Mouse (Mus musculus) embryonic facial prominence, embryonic 11.5 days (tissue): ENCODE measurements around the gene Gls. TPM values are rescaled to one million over a fixed set of nuclear protein-coding genes. Genes with fewer than 3 reads are reported as not detected.

Experiments used
- ATAC-seq: fragments of 200-750 bp; cut with Nextera tagmentation; replicated peaks from 2 replicates; pipeline ENCODE4 v1.8.0; 2017; ENCODE audit warnings: low read depth; ENCODE audit not compliant: insufficient number of reproducible peaks, low FRiP score, low TSS enrichment
- DNase-seq: peaks from one replicate; pipeline ENCODE4 v3.0.0-alpha.2; 2015; ENCODE audit warnings: low spot score
- H3K27ac ChIP-seq: fragments of 300-500 bp; sonication (generic); replicated peaks from 2 replicates; pipeline ENCODE4 v1.5.1; 2014; ENCODE audit warnings: mild to moderate bottlenecking, low read depth, low read length, control low read depth
- H3K27me3 ChIP-seq: fragments of 300-500 bp; sonication (generic); 2 replicates; pipeline ENCODE4 v1.6.1; 2014; ENCODE audit warnings: mild to moderate bottlenecking, low read length, moderate library complexity, mixed read lengths; ENCODE audit not compliant: control insufficient read depth, insufficient read depth
- H3K36me3 ChIP-seq: fragments of 300-500 bp; sonication (generic); replicated peaks from 2 replicates; pipeline ENCODE4 v1.6.1; 2014; ENCODE audit warnings: low read depth, mild to moderate bottlenecking, low read length, moderate library complexity, mixed read lengths; ENCODE audit not compliant: control insufficient read depth, insufficient read depth
- H3K4me1 ChIP-seq: fragments of 300-500 bp; sonication (generic); 2 replicates; pipeline ENCODE4 v1.6.1; 2014; ENCODE audit warnings: low read length, mixed read lengths; ENCODE audit not compliant: control insufficient read depth, insufficient read depth
- H3K4me2 ChIP-seq: fragments of 300-500 bp; sonication (generic); 2 replicates; pipeline ENCODE4 v1.6.1; 2014; ENCODE audit warnings: low read depth, mild to moderate bottlenecking, control low read depth, low read length, moderate library complexity
- H3K4me3 ChIP-seq: fragments of 300-500 bp; sonication (generic); 2 replicates; pipeline ENCODE4 v1.5.1; 2014; ENCODE audit warnings: low read depth, low read length, control low read depth
- H3K9ac ChIP-seq: fragments of 300-500 bp; sonication (generic); replicated peaks from 2 replicates; pipeline ENCODE4 v1.6.1; 2014; ENCODE audit warnings: mild to moderate bottlenecking, control low read depth, low read length
- H3K9me3 ChIP-seq: fragments of 300-500 bp; sonication (generic); replicated peaks from 2 replicates; pipeline ENCODE4 v1.6.1; 2016; ENCODE audit warnings: mild to moderate bottlenecking, low read length, inconsistent platforms, mixed read lengths; ENCODE audit not compliant: control insufficient read depth
- WGBS: fragments of 180-500 bp; shearing (Covaris S2); extraction: QIAGEN DNeasy Blood & Tissue Kit; methylation state at CpG from one replicate; pipeline ENCODE4 v1.1.7; 2014; 5-methylcytosine and 5-hydroxymethylcytosine counted together
- polyA plus RNA-seq: library from polyadenylated mRNA; unstranded; fragments of >200 nt; fragmentation: Nextera tagmentation; extraction: Ambion mirVana; gene quantifications from 2 replicates; pipeline ENCODE4 v1.2.1, GENCODE M21; 2014

The Gls gene
- polyA plus RNA-seq, 1 experiment from 2014 or later: 25.9 TPM

GRCm38 (mm10) chr1:52124818-52125217 lies 108.2 kb downstream of the Gls start:
- WGBS: 65% methylated on average over 3 of the region's 3 CpGs
- no peak overlapping the region for H3K4me3 ChIP-seq
- no peak for DNase-seq
- no peak overlapping the region for H3K9ac ChIP-seq
- no peaks in the 10 kb centered on the region for H3K4me1 ChIP-seq
- H3K36me3 ChIP-seq: no peaks in the 10 kb centered on the region; the same call in 1 of the 2 replicates
- H3K4me2 ChIP-seq: no peak overlapping the region
- H3K27me3 ChIP-seq: no peaks in the 10 kb centered on the region
- no peak overlapping the region for H3K27ac ChIP-seq
- H3K9me3 ChIP-seq: no peaks in the 10 kb centered on the region
- ATAC-seq: no peak

DNA sequence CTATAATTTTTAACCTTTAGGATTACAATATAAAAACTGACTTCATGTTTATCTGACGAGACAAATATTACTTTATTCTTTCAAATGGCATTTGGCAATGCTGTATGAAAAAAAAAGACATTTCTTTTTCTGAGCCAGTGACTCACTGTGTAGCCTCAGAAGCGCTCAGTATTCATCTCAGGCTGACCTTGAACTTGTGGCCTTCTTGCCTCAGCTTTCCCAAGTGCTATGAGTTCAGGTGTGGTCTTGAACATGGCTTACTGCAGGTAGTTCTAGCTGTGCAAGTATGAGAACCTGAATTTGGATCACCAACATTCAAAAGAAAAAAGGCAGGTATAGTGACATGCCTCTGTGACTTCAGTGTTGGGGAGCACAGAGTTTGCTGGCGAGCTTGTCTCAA lies 112.0 kb downstream of the Gls start:
- ATAC-seq (no peak), DNase-seq (no peak)
- no peaks in the 10 kb centered on the region for H3K4me1 ChIP-seq
- 86% methylated on average over 3 of the region's 3 CpGs for WGBS
- no peak overlapping the region for H3K27ac ChIP-seq
- no peaks in the 10 kb centered on the region for H3K9me3 ChIP-seq
- H3K27me3 ChIP-seq: no peaks in the 10 kb centered on the region
- H3K4me3 ChIP-seq: no peak overlapping the region
- H3K36me3 ChIP-seq: no peaks in the 10 kb centered on the region
- H3K9ac ChIP-seq: no peak overlapping the region
- H3K4me2 ChIP-seq: no peak overlapping the region

DNA sequence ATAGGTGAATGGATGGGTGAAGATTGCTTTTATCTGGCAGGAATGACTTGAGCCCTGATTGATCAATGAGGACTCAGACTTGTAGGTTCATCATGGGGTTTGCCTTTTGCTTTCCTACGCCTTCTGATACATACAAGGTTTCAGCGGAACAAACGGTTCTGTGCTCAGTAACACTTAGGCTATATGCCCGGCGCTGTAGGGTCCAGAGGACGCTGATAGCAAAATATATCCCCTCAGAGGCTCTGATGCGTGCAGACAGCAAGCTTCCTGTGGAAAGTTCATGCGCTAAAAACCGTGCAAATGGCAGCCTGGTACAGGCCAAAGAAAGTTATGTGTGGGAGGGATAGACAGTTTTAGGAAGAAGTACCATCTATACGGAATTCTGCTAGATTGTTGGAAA lies 112.8 kb downstream of the Gls start:
- 43% methylated on average over 10 of the region's 10 CpGs for WGBS
- Histone ChIP-seq H3K4me2 (peak overlapping the region; percentile 88), H3K4me1 (no peaks in the 10 kb centered on the region), H3K4me3 (peak overlapping the region; percentile 83), H3K9me3 (no peaks in the 10 kb centered on the region), H3K27ac (no peak overlapping the region), H3K27me3 (no peaks in the 10 kb centered on the region), H3K9ac (no peak overlapping the region), H3K36me3 (no peaks in the 10 kb centered on the region)
- no peak for DNase-seq
- ATAC-seq: no peak

- under 1% methylated on average over 20 of the region's 20 CpGs for WGBS
- Histone ChIP-seq H3K27me3 (no peaks in the 10 kb centered on the region), H3K36me3 (no peaks in the 10 kb centered on the region), H3K9me3 (no peaks in the 10 kb centered on the region), H3K27ac (no peak overlapping the region), H3K9ac (peak overlapping the region; percentile 64), H3K4me1 (no peaks in the 10 kb centered on the region), H3K4me2 (peak overlapping the region; percentile 88), H3K4me3 (peak overlapping the region; percentile 83)
- DNase-seq (peak; percentile 13), ATAC-seq (peak; percentile 17; the same call in 1 of the 2 replicates)
Observed at GRCm38 (mm10) chr1:52119691-52120090, 113.3 kb downstream of the Gls start.

- 4% methylated on average over 34 of the region's 37 CpGs for WGBS
- Histone ChIP-seq H3K9ac (peak within 1 kb of the TSS; percentile 64), H3K4me3 (peak within 1 kb of the TSS; percentile 83), H3K27ac (no peak within 1 kb of the TSS), H3K4me2 (peak within 1 kb of the TSS; percentile 88), H3K9me3 (no peaks in the 10 kb centered on the region), H3K27me3 (no peaks in the 10 kb centered on the region), H3K4me1 (no peaks in the 10 kb centered on the region), H3K36me3 (no peaks in the 10 kb centered on the region)
- ATAC-seq (peak; percentile 90), DNase-seq (peak; percentile 93)
Observed at GRCm38 (mm10) chr1:52118860-52119591, 114.0 kb downstream of the Gls start, which contains the start of gene Stat1. TSS of gene Stat1 (plus strand) at chr1:52119440.

GRCm38 (mm10) chr1:52117777-52118176 lies 115.3 kb downstream of the Gls start:
- H3K27ac ChIP-seq: no peak overlapping the region
- H3K36me3 ChIP-seq: no peaks in the 10 kb centered on the region
- H3K4me3 ChIP-seq: no peak overlapping the region
- no peaks in the 10 kb centered on the region for H3K4me1 ChIP-seq
- H3K4me2 ChIP-seq: no peak overlapping the region
- no peak for DNase-seq
- 85% methylated on average over 1 of the region's 1 CpGs for WGBS
- H3K9me3 ChIP-seq: no peaks in the 10 kb centered on the region
- no peak for ATAC-seq
- no peaks in the 10 kb centered on the region for H3K27me3 ChIP-seq
- H3K9ac ChIP-seq: no peak overlapping the region

- Histone ChIP-seq H3K4me1 (no peaks in the 10 kb centered on the region), H3K27me3 (no peaks in the 10 kb centered on the region), H3K27ac (no peak overlapping the region), H3K9ac (no peak overlapping the region), H3K9me3 (no peaks in the 10 kb centered on the region), H3K4me3 (no peak overlapping the region), H3K4me2 (no peak overlapping the region), H3K36me3 (no peaks in the 10 kb centered on the region)
- no peak for ATAC-seq
- WGBS: 79% methylated on average over 3 of the region's 3 CpGs
- DNase-seq: no peak
Observed at GRCm38 (mm10) chr1:52116441-52116840, 116.6 kb downstream of the Gls start.

- under 1% methylated on average over 31 of the region's 32 CpGs for WGBS
- Histone ChIP-seq H3K36me3 (no peaks in the 10 kb centered on the region), H3K4me1 (no peaks in the 10 kb centered on the region), H3K27ac (no peak overlapping the region), H3K4me3 (peak overlapping the region; percentile 33), H3K9ac (peak overlapping the region; percentile 62), H3K4me2 (peak overlapping the region; percentile 56), H3K27me3 (no peaks in the 10 kb centered on the region), H3K9me3 (no peaks in the 10 kb centered on the region)
- peak; percentile 98 for DNase-seq
- ATAC-seq: peak; percentile 90
Observed at GRCm38 (mm10) chr1:52113666-52114069, 119.4 kb downstream of the Gls start.
